Mouse (Mus musculus) CH12.LX (cell line): Measurements from ENCODE around the gene Rgmb. TPM values are rescaled to one million over a fixed set of nuclear protein-coding genes. Genes with fewer than 3 reads are reported as not detected.

Experiments
- DNase-seq: peaks from one replicate; pipeline ENCODE4 v3.0.0-alpha.2; 2013; ENCODE audit errors: extremely low read depth
- H3K27ac ChIP-seq: 2 replicates; pipeline ENCODE4 v1.5.1; 2012; ENCODE audit warnings: low read depth, mild to moderate bottlenecking, control low read depth, moderate library complexity; ENCODE audit not compliant: insufficient read depth
- H3K27me3 ChIP-seq: replicated peaks from 2 replicates; pipeline ENCODE3; 2012; ENCODE audit warnings: inconsistent platforms
- H3K36me3 ChIP-seq, 2 experiments: replicated peaks in 1 of 2; 2 replicates each; pipeline versions ENCODE3 to v1.6.1; 2012; ENCODE audit warnings: inconsistent platforms in 1 of 2, low read length in 1 of 2, mild to moderate bottlenecking in 1 of 2, mixed read lengths in 1 of 2, moderate library complexity in 1 of 2; ENCODE audit not compliant: control insufficient read depth in 1 of 2, insufficient read depth in 1 of 2
- H3K4me1 ChIP-seq, 2 experiments: 2 replicates each; pipeline ENCODE4 v1.6.1; 2012; ENCODE audit warnings: inconsistent platforms in 1 of 2, moderate library complexity in 1 of 2; ENCODE audit not compliant: insufficient read depth in 2 of 2, control insufficient read depth in 1 of 2
- H3K4me2 ChIP-seq: 2 replicates; pipeline ENCODE4 v1.6.1; 2012; ENCODE audit warnings: low read depth, mild to moderate bottlenecking, control low read depth; ENCODE audit not compliant: poor library complexity, insufficient read depth, severe bottlenecking
- H3K4me3 ChIP-seq, 3 experiments: fragments of 150-350 bp in 1 of 3; sonication (generic) in 1 of 3; replicated peaks in 1 of 3; 2 replicates each; pipeline versions ENCODE3 to v1.5.1; 2011 to 2012; ENCODE audit warnings: low read depth in 2 of 3, low read length in 2 of 3, mild to moderate bottlenecking in 2 of 3, moderate library complexity in 2 of 3, control low read depth in 1 of 3, improper control_type of control experiment in 1 of 3, inconsistent platforms in 1 of 3, mixed read lengths in 1 of 3; ENCODE audit not compliant: poor library complexity in 1 of 3
- H3K79me2 ChIP-seq: replicated peaks from 2 replicates; pipeline ENCODE4 v1.6.1; 2012; ENCODE audit warnings: mild to moderate bottlenecking, moderate library complexity; ENCODE audit not compliant: control insufficient read depth, poor library complexity, insufficient read depth, severe bottlenecking; ENCODE audit errors: extremely low read depth
- H3K9ac ChIP-seq: 2 replicates; pipeline ENCODE4 v1.6.1; 2012; ENCODE audit warnings: low read depth, mild to moderate bottlenecking, control low read depth, moderate library complexity; ENCODE audit not compliant: insufficient read depth
- H3K9me3 ChIP-seq: replicated peaks from 2 replicates; pipeline ENCODE3; 2012; ENCODE audit warnings: low read length, inconsistent platforms, mixed read lengths
- CHD1 ChIP-seq: IDR thresholded peaks from 2 replicates; pipeline ENCODE4 v1.6.1; 2012; ENCODE audit warnings: low read depth, low read length, improper control_type of control experiment, inconsistent platforms
- CTCF ChIP-seq, 2 experiments: IDR thresholded peaks in 1 of 2; conservative IDR thresholded peaks in 1 of 2; 2 replicates each; pipeline ENCODE4 v1.5.1; 2011 to 2012; ENCODE audit warnings: low read depth in 2 of 2, low read length in 2 of 2, improper control_type of control experiment in 1 of 2, inconsistent platforms in 1 of 2, mild to moderate bottlenecking in 1 of 2, moderate library complexity in 1 of 2
- E2F4 ChIP-seq: IDR thresholded peaks from 2 replicates; pipeline ENCODE4 v1.6.1; 2011; ENCODE audit warnings: low read depth, low read length, improper control_type of control experiment; ENCODE audit not compliant: insufficient replicate concordance
- ETS1 ChIP-seq: conservative IDR thresholded peaks from 2 replicates; pipeline ENCODE4 v1.6.1; 2012; ENCODE audit warnings: low read depth, mild to moderate bottlenecking, inconsistent platforms, low read length, improper control_type of control experiment, moderate library complexity
- GABPA ChIP-seq: IDR thresholded peaks from 2 replicates; pipeline ENCODE4 v1.6.1; 2012; ENCODE audit warnings: low read depth, low read length, improper control_type of control experiment, inconsistent platforms; ENCODE audit not compliant: insufficient replicate concordance
- IRF4 ChIP-seq: IDR thresholded peaks from 2 replicates; pipeline ENCODE4 v1.6.1; 2014; ENCODE audit warnings: low read depth, mild to moderate bottlenecking, inconsistent platforms, low read length, improper control_type of control experiment
- JUN ChIP-seq: IDR thresholded peaks from 2 replicates; pipeline ENCODE4 v1.6.1; 2011; ENCODE audit warnings: low read depth, mild to moderate bottlenecking, low read length, improper control_type of control experiment, moderate library complexity; ENCODE audit not compliant: insufficient read depth
- KAT2A ChIP-seq: IDR thresholded peaks from 2 replicates; pipeline ENCODE4 v1.6.1; 2012; ENCODE audit warnings: low read length, improper control_type of control experiment, inconsistent platforms; ENCODE audit not compliant: insufficient replicate concordance
- MAFK ChIP-seq: IDR thresholded peaks from 2 replicates; pipeline ENCODE4 v1.6.1; 2011; ENCODE audit warnings: low read length, improper control_type of control experiment; ENCODE audit not compliant: insufficient replicate concordance
- MXI1 ChIP-seq: IDR thresholded peaks from 2 replicates; pipeline ENCODE4 v1.6.1; 2011; ENCODE audit warnings: mild to moderate bottlenecking, low read depth, low read length, improper control_type of control experiment
- MYC ChIP-seq: IDR thresholded peaks from 2 replicates; pipeline ENCODE4 v1.6.1; 2011; ENCODE audit warnings: low read depth, mild to moderate bottlenecking, improper control_type of control experiment, low read length
- RAD21 ChIP-seq: IDR thresholded peaks from 2 replicates; pipeline ENCODE4 v1.6.1; 2011; ENCODE audit warnings: low read depth, mild to moderate bottlenecking, low read length, improper control_type of control experiment, moderate library complexity
- SIN3A ChIP-seq: IDR thresholded peaks from 2 replicates; pipeline ENCODE4 v1.6.1; 2012; ENCODE audit warnings: low read length, improper control_type of control experiment, inconsistent platforms
- TBP ChIP-seq: conservative IDR thresholded peaks from 2 replicates; pipeline ENCODE4 v1.6.1; 2011; ENCODE audit warnings: low read depth, low read length, improper control_type of control experiment
- UBTF ChIP-seq: IDR thresholded peaks from 2 replicates; pipeline ENCODE4 v1.6.1; 2012; ENCODE audit warnings: low read depth, mild to moderate bottlenecking, inconsistent platforms, low read length, improper control_type of control experiment, moderate library complexity
- USF1 ChIP-seq: IDR thresholded peaks from 2 replicates; pipeline ENCODE4 v1.6.1; 2014; ENCODE audit warnings: low read depth, mild to moderate bottlenecking, inconsistent platforms, low read length, improper control_type of control experiment
- ZKSCAN1 ChIP-seq: IDR thresholded peaks from 2 replicates; pipeline ENCODE4 v1.6.1; 2012; ENCODE audit warnings: low read depth, inconsistent platforms, low read length, improper control_type of control experiment, borderline replicate concordance
- dilution Hi-C: fragments of 300-500 bp; cut with MboI; formaldehyde crosslinking; loops from 2 replicates; pipeline ENCODE4 v1.14.3; 2020; ENCODE audit warnings: low sequenced_read_pairs; ENCODE audit not compliant: extremely low pct_unique_long_range_greater_than_20kb, extremely low pct_ligation_motif_present
- in situ Hi-C: fragments of 300-500 bp; cut with MboI; formaldehyde crosslinking; loops from 3 replicates; pipeline ENCODE4 v1.14.3; 2019; ENCODE audit warnings: low sequenced_read_pairs, low pct_ligation_motif_present, low pct_unique_long_range_greater_than_20kb, mixed read lengths
- polyA plus RNA-seq: library from polyadenylated mRNA; unstranded; fragments of >175 nt; gene quantifications from 2 replicates; pipeline ENCODE4 v1.2.1, GENCODE M21; 2012; ENCODE audit warnings: low read depth; ENCODE audit not compliant: insufficient read length
- total RNA-seq, 2 experiments: library from RNA; depleted of rRNA; stranded (reverse); fragments of 300-350 nt in 1 of 2; fragments of >200 nt in 1 of 2; gene quantifications; 2 replicates each; pipeline ENCODE4 v1.2.3; 2012 to 2014

Rgmb gene
- total and polyA plus RNA-seq, 3 experiments = 2.3 to 2.6 (median 2.3) TPM

DNA sequence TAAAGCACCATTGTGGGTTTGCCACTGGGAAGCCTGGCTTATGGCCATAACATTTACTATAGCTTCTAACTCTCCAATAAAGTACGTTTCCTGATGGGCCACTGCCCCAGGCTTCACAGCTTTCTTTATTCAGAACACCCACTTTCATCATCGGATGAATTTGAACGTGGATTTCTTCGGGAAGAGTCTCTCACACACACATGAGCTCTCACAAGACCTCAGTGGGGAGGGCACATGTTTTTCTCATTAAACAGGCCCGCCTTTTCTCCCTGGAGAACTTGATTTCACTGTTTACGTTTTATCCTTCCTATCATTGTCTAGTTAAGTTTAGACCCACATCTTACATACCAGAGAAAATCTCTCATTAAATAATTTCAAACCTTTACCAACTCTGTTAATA lies 10.7 kb downstream of the Rgmb start:
- H3K9me3 ChIP-seq = no peaks in the 10 kb centered on the region
- in situ Hi-C loops (loop anchor here (25.0 kb wide), 1 partner anchor 1092 kb away; no protein-coding TSS in a partner anchor), dilution Hi-C loops (no loop called here)
- H3K4me2 ChIP-seq = no peak overlapping the region
- no peaks in the 10 kb centered on the region for H3K27me3 ChIP-seq
- peaks cover 5 to 36% of the 10 kb centered on the region in 2 experiments for H3K36me3 ChIP-seq
- DNase-seq = no peak
- TF ChIP-seq E2F4 (no peak), MAFK (no peak), GABPA (no peak), JUN (no peak), ETS1 (no peak), IRF4 (no peak)
- no peak overlapping the region for H3K27ac ChIP-seq
- no peak overlapping the region for H3K4me3 ChIP-seq
- peaks cover 30% of the 10 kb centered on the region for H3K79me2 ChIP-seq
- H3K4me1 ChIP-seq = peaks cover 6 to 73% of the 10 kb centered on the region in 2 experiments
- no peak overlapping the region for H3K9ac ChIP-seq

DNA sequence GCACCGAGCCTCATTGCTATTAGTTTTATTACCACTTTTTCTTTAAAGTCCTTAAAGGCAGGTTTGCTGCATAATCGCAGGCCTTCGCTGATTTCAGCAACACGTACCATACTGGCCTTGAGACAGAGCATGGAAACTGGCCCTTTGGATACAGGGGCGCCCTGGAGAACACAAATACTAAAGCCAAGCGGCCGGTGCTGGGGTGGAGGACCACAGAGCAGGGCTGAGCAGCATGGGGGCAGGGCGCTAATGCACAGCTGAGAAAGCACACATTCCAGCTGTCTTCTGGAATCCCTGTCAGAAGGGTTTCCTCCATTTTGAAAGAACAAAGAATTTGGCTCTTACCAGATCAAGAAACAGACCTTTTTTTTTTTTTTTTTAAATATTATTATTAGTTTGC lies 12.5 kb downstream of the Rgmb start:
- H3K27ac ChIP-seq = no peak overlapping the region
- no peak overlapping the region for H3K9ac ChIP-seq
- TF ChIP-seq MAFK (no peak), CTCF (conservative IDR thresholded peaks at IDR 0.05 in 1 of 2, IDR thresholded peaks at IDR 0.05 in 1 of 2; ENCODE audit: low read depth in 2 of 2, low read length in 2 of 2) (no peak), RAD21 (no peak), E2F4 (no peak), KAT2A (no peak), SIN3A (no peak), ETS1 (no peak), IRF4 (no peak), ZKSCAN1 (no peak), MXI1 (no peak)
- H3K4me2 ChIP-seq = no peak overlapping the region
- no peaks in the 10 kb centered on the region for H3K9me3 ChIP-seq
- DNase-seq = no peak
- H3K36me3 ChIP-seq = peaks cover 5 to 49% of the 10 kb centered on the region in 2 experiments
- in situ Hi-C loops = loop anchor here (25.0 kb wide), 1 partner anchor 1094 kb away; no protein-coding TSS in a partner anchor
- no peaks in the 10 kb centered on the region for H3K27me3 ChIP-seq
- H3K4me3 ChIP-seq = no peak overlapping the region
- peaks cover 21% of the 10 kb centered on the region for H3K79me2 ChIP-seq
- peaks cover 4 to 74% of the 10 kb centered on the region in 2 experiments for H3K4me1 ChIP-seq
- dilution Hi-C loops = no loop called here

DNA sequence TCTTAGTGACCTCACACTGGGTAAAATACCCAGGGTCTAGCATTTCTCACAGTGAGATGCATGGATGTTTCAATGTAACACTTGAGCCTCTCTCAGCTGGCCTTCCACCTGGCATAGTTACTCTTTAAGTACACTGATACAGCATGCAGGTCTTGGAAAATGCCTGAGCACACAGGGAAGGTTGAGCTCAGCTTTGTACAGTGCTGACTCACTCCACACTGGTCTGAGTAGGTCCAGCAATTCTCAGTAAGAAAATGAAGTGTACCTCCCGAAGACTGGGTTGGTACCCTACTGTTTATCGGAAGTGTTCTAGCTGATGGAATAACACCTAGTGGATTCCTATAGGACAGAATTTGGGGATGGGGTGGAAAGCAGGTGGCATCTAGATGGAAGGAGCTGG lies 13.2 kb downstream of the Rgmb start:
- Histone ChIP-seq H3K9ac (no peak overlapping the region), H3K27me3 (no peaks in the 10 kb centered on the region), H3K4me2 (no peak overlapping the region)
- no peak for TF ChIP-seq TBP
- TF ChIP-seq ZKSCAN1 = no peak
- no peak for TF ChIP-seq UBTF
- no peak for TF ChIP-seq MYC
- no peak for TF ChIP-seq USF1
- no peak for TF ChIP-seq RAD21
- TF ChIP-seq CHD1 = no peak
- TF ChIP-seq E2F4 = no peak
- TF ChIP-seq CTCF (conservative IDR thresholded peaks at IDR 0.05 in 1 of 2, IDR thresholded peaks at IDR 0.05 in 1 of 2; ENCODE audit: low read depth in 2 of 2, low read length in 2 of 2) = no peak
- TF ChIP-seq, all 38 proteins: peak for 0
- no peak for DNase-seq
- Histone ChIP-seq H3K79me2 (peaks cover 18% of the 10 kb centered on the region), H3K27ac (no peak overlapping the region), H3K4me1 (peaks cover 4 to 72% of the 10 kb centered on the region in 2 experiments), H3K36me3 (peaks cover 5 to 51% of the 10 kb centered on the region in 2 experiments), H3K9me3 (no peaks in the 10 kb centered on the region), H3K4me3 (no peak overlapping the region)
- in situ Hi-C loops (loop anchor here (25.0 kb wide), 1 partner anchor 1095 kb away; no protein-coding TSS in a partner anchor), dilution Hi-C loops (no loop called here)
